Comparison of ENCODE assay signal across 25 mouse cellular contexts in genomic region chr10:70063881-70064555, GRCm38 (mm10). TPM values are rescaled to one million over a fixed set of nuclear protein-coding genes. Genes with fewer than 3 reads are reported as not detected.
DNase-seq lines count a peak whose midpoint lies in the region; ATAC-seq and TF ChIP-seq lines count a peak whose summit lies in the region.
"Had no signal": no experiment of that assay in that cellular context is flagged by ENCODE, and none has a peak within 500 bp of the region (broad histone marks: within the 10 kb centered on the region; RNA-seq: fewer than 3 reads in every experiment).

No protein-coding gene starts in this region.

- no peak overlapping the region for H3K4me3 ChIP-seq in heart, embryonic 12.5 days
- H3K4me3 ChIP-seq in gastrocnemius, adult 2 months = no peak overlapping the region
- H3K4me3 ChIP-seq: embryonic facial prominence, embryonic 10.5 days; embryonic facial prominence, embryonic 13.5 days; erythroblast, embryonic 14.5 days; forebrain, embryonic 12.5 days; forebrain, embryonic 15.5 days; heart, adult 2 months; heart, embryonic 10.5 days; hindbrain, embryonic 12.5 days; hindbrain, embryonic 15.5 days had no signal

- peaks cover 11% of the 10 kb centered on the region; the same call in 1 of the 2 replicates for H3K9me3 ChIP-seq in heart, embryonic 12.5 days (replicated peaks)
- H3K9me3 ChIP-seq: embryonic facial prominence, embryonic 10.5 days; embryonic facial prominence, embryonic 13.5 days; forebrain, embryonic 12.5 days; forebrain, embryonic 15.5 days; heart, embryonic 10.5 days; hindbrain, embryonic 12.5 days; hindbrain, embryonic 15.5 days had no signal

- no peaks in the 10 kb centered on the region for H3K27me3 ChIP-seq in heart, embryonic 12.5 days (replicated peaks)
- H3K27me3 ChIP-seq: forebrain, embryonic 12.5 days; forebrain, embryonic 15.5 days; hindbrain, embryonic 12.5 days; hindbrain, embryonic 15.5 days had no signal

- no peak for TF ChIP-seq CTCF in gastrocnemius, adult 2 months (IDR thresholded peaks at IDR 0.05)

- DNase-seq in heart, adult 11 months = peak; percentile 77
- DNase-seq in A20 (ENCODE audit: low read depth, low spot score) = peak; percentile 76
- DNase-seq in brain, adult 2 months (ENCODE audit: low read depth, low spot score) = peak; percentile 51
- no peak for DNase-seq in left cerebral cortex, adult 9 months (ENCODE audit: low spot score in 2 of 2)
- DNase-seq in gastrocnemius, adult 2 months = no peak
- DNase-seq: adrenal gland, postnatal 10 days; adrenal gland, postnatal 36 days; cerebellum, adult 11 months; cerebellum, adult 2 months; cerebellum, adult 9-11 months; cerebellum, postnatal 36 days; embryo, embryonic 11 days; gastrocnemius, postnatal 25 days; heart, adult 2 months had no signal

- WGBS in heart, embryonic 12.5 days = 88% methylated on average over 6 of the region's 6 CpGs

- ATAC-seq in heart, embryonic 12.5 days (ENCODE audit: insufficient number of reproducible peaks, low FRiP score) = no peak
- ATAC-seq: activated CD4-positive, CD25-positive, alpha-beta regulatory T cell, adult 4 months; forebrain, embryonic 15.5 days; intestine, postnatal 0 days had no signal

- no peaks in the 10 kb centered on the region for H3K36me3 ChIP-seq in heart, embryonic 12.5 days
- H3K36me3 ChIP-seq: embryonic facial prominence, embryonic 10.5 days; embryonic facial prominence, embryonic 13.5 days; forebrain, embryonic 12.5 days; forebrain, embryonic 15.5 days; heart, embryonic 10.5 days; hindbrain, embryonic 12.5 days; hindbrain, embryonic 15.5 days had no signal

- intact Hi-C loops in gastrocnemius, adult 2 months (cut with DNase I) = no loop called here

- no peak overlapping the region for H3K27ac ChIP-seq in heart, embryonic 12.5 days (ENCODE audit: poor library complexity, severe bottlenecking)
- no peak overlapping the region for H3K27ac ChIP-seq in gastrocnemius, adult 2 months
- H3K27ac ChIP-seq: embryonic facial prominence, embryonic 10.5 days; embryonic facial prominence, embryonic 13.5 days; forebrain, embryonic 12.5 days; forebrain, embryonic 15.5 days; heart, adult 2 months; heart, embryonic 10.5 days; hindbrain, embryonic 12.5 days; hindbrain, embryonic 15.5 days had no signal

- H3K4me2 ChIP-seq in heart, embryonic 12.5 days = no peak overlapping the region
- H3K4me2 ChIP-seq: embryonic facial prominence, embryonic 13.5 days; forebrain, embryonic 12.5 days; forebrain, embryonic 15.5 days; hindbrain, embryonic 12.5 days; hindbrain, embryonic 15.5 days had no signal

- H3K9ac ChIP-seq in heart, embryonic 12.5 days = no peak overlapping the region
- H3K9ac ChIP-seq: embryonic facial prominence, embryonic 13.5 days; forebrain, embryonic 12.5 days; forebrain, embryonic 15.5 days; hindbrain, embryonic 12.5 days; hindbrain, embryonic 15.5 days had no signal

- 0 out of 2 replicates have a peak, but pooled peaks cover 4% of the 10 kb centered on the region for H3K4me1 ChIP-seq in heart, embryonic 12.5 days (replicated peaks)
- H3K4me1 ChIP-seq: embryonic facial prominence, embryonic 13.5 days; heart, embryonic 10.5 days had no signal

RNA-seq across cellular contexts. Expression of gene Ccdc6, which starts 32.9 kb away (rescaled TPM):
- polyA plus RNA-seq in heart, embryonic 12.5 days (2016; fragmentation: Nextera tagmentation; extraction: Ambion mirVana) = 16.2 and 16.9 TPM in 2 replicates
- 100 to 1,000 TPM in 1 of 2 experiments, 10 to 100 TPM in 1; 94.2 to 115 TPM for total RNA-seq in gastrocnemius, adult 2 months (2021)

Comparison
In these comparisons a context has a peak if more than half of its experiments do, and no peak if none do; other contexts are left out.
1. DNase-seq: peak in heart, adult 11 months (single experiment), A20 (single experiment) and brain, adult 2 months (single experiment); none in left cerebral cortex, adult 9 months (0 of 2) and gastrocnemius, adult 2 months (single experiment).